Mouse (Mus musculus): ENCODE results near the gene Rreb1. TPM values are rescaled to one million over a fixed set of nuclear protein-coding genes. Genes with fewer than 3 reads are reported as not detected.
"Not testable (repeated sequence)": the region's sequence is repeated elsewhere in the genome, so short reads cannot be mapped to it uniquely, and the experiment has no call there.

Gene Rreb1
- polyA plus RNA-seq, 1 experiment from 2014 or later = 17.1 TPM

GRCm38 (mm10) chr13:37827996-37828579 lies 49.9 kb downstream of the Rreb1 start:
- Histone ChIP-seq H3K4me2 (peak overlapping the region; percentile 99), H3K9ac (peak overlapping the region; percentile 96), H3K4me1 (replicated peaks) (peaks cover 53% of the 10 kb centered on the region), H3K36me3 (no peaks in the 10 kb centered on the region), H3K27me3 (replicated peaks) (no peaks in the 10 kb centered on the region), H3K9me3 (replicated peaks) (no peaks in the 10 kb centered on the region), H3K4me3 (peak overlapping the region; percentile 99), H3K27ac (ENCODE audit: poor library complexity, severe bottlenecking) (peak overlapping the region; percentile 97)
- WGBS = 11% methylated on average over 13 of the region's 13 CpGs
- ATAC-seq (ENCODE audit: insufficient number of reproducible peaks, low FRiP score) = no peak

GRCm38 (mm10) chr13:37828928-37829327 lies 50.7 kb downstream of the Rreb1 start:
- Histone ChIP-seq H3K4me3 (no peak overlapping the region), H3K27ac (ENCODE audit: poor library complexity, severe bottlenecking) (no peak overlapping the region), H3K36me3 (no peaks in the 10 kb centered on the region), H3K4me1 (replicated peaks) (peaks cover 59% of the 10 kb centered on the region), H3K27me3 (replicated peaks) (no peaks in the 10 kb centered on the region), H3K4me2 (peak overlapping the region; percentile 33), H3K9me3 (replicated peaks) (no peaks in the 10 kb centered on the region), H3K9ac (no peak overlapping the region; the same call in 1 of the 2 replicates)
- no peak for ATAC-seq (ENCODE audit: insufficient number of reproducible peaks, low FRiP score)
- 35% methylated on average over 6 of the region's 6 CpGs for WGBS

GRCm38 (mm10) chr13:37830256-37830655 lies 52.1 kb downstream of the Rreb1 start:
- Histone ChIP-seq H3K27ac (ENCODE audit: poor library complexity, severe bottlenecking) (0 out of 2 replicates have a peak overlapping the region, but pooled peaks have one; percentile 22), H3K4me2 (peak overlapping the region; percentile 0; the same call in 1 of the 2 replicates)

GRCm38 (mm10) chr13:37830874-37831311 lies 52.7 kb downstream of the Rreb1 start:
- H3K9me3 ChIP-seq (replicated peaks) = no peaks in the 10 kb centered on the region
- H3K27me3 ChIP-seq (replicated peaks) = no peaks in the 10 kb centered on the region
- H3K4me1 ChIP-seq (replicated peaks) = peaks cover 49% of the 10 kb centered on the region
- ATAC-seq (ENCODE audit: insufficient number of reproducible peaks, low FRiP score) = no peak
- H3K4me2 ChIP-seq = peak overlapping the region; percentile 4; the same call in 1 of the 2 replicates
- no peaks in the 10 kb centered on the region for H3K36me3 ChIP-seq
- no peak overlapping the region for H3K4me3 ChIP-seq
- 35% methylated on average over 4 of the region's 4 CpGs for WGBS
- peak overlapping the region; percentile 58 for H3K9ac ChIP-seq
- 0 out of 2 replicates have a peak overlapping the region, but pooled peaks have one; percentile 18 for H3K27ac ChIP-seq (ENCODE audit: poor library complexity, severe bottlenecking)

More at GRCm38 (mm10) chr13:37830256-37830655, 52.1 kb downstream of the Rreb1 start:
- Histone ChIP-seq H3K27me3 (replicated peaks) (no peaks in the 10 kb centered on the region), H3K4me1 (replicated peaks) (peaks cover 53% of the 10 kb centered on the region), H3K36me3 (no peaks in the 10 kb centered on the region), H3K9me3 (replicated peaks) (no peaks in the 10 kb centered on the region), H3K9ac (no peak overlapping the region), H3K4me3 (no peak overlapping the region)
- no peak for ATAC-seq (ENCODE audit: insufficient number of reproducible peaks, low FRiP score)
- 66% methylated on average over 2 of the region's 2 CpGs for WGBS

GRCm38 (mm10) chr13:37832481-37832880 lies 54.3 kb downstream of the Rreb1 start:
- whole genome bisulfite sequencing = 51% methylated on average over 5 of the region's 5 CpGs
- Histone ChIP-seq H3K4me3 (no peak overlapping the region), H3K27ac (ENCODE audit: poor library complexity, severe bottlenecking) (no peak overlapping the region), H3K4me1 (replicated peaks) (peaks cover 54% of the 10 kb centered on the region), H3K9me3 (replicated peaks) (no peaks in the 10 kb centered on the region), H3K9ac (no peak overlapping the region), H3K4me2 (no peak overlapping the region), H3K27me3 (replicated peaks) (no peaks in the 10 kb centered on the region), H3K36me3 (no peaks in the 10 kb centered on the region)
- ATAC-seq (ENCODE audit: insufficient number of reproducible peaks, low FRiP score) = no peak

- WGBS = 80% methylated on average over 8 of the region's 8 CpGs
- no peak for ATAC-seq (ENCODE audit: insufficient number of reproducible peaks, low FRiP score)
- Histone ChIP-seq H3K27me3 (replicated peaks) (no peaks in the 10 kb centered on the region), H3K4me3 (no peak overlapping the region), H3K9me3 (replicated peaks) (no peaks in the 10 kb centered on the region), H3K4me1 (replicated peaks) (peaks cover 48% of the 10 kb centered on the region), H3K27ac (ENCODE audit: poor library complexity, severe bottlenecking) (no peak overlapping the region), H3K9ac (no peak overlapping the region), H3K4me2 (no peak overlapping the region), H3K36me3 (no peaks in the 10 kb centered on the region)
Measured at GRCm38 (mm10) chr13:37833500-37833899, 55.3 kb downstream of the Rreb1 start.

GRCm38 (mm10) chr13:37835296-37835695 lies 57.1 kb downstream of the Rreb1 start:
- no peak overlapping the region for H3K9ac ChIP-seq
- no peaks in the 10 kb centered on the region for H3K9me3 ChIP-seq (replicated peaks)
- 96% methylated on average over 1 of the region's 1 CpGs for WGBS
- 0 out of 2 replicates have a peak, but pooled peaks cover 6% of the 10 kb centered on the region for H3K36me3 ChIP-seq
- H3K27ac ChIP-seq (ENCODE audit: poor library complexity, severe bottlenecking) = no peak overlapping the region
- no peaks in the 10 kb centered on the region for H3K27me3 ChIP-seq (replicated peaks)
- no peak overlapping the region for H3K4me2 ChIP-seq
- peaks cover 44% of the 10 kb centered on the region for H3K4me1 ChIP-seq (replicated peaks)
- ATAC-seq (ENCODE audit: insufficient number of reproducible peaks, low FRiP score) = no peak
- no peak overlapping the region for H3K4me3 ChIP-seq

GRCm38 (mm10) chr13:37835811-37836210 lies 57.6 kb downstream of the Rreb1 start:
- not testable (repeated sequence) for H3K27me3 ChIP-seq (replicated peaks); H3K4me2 ChIP-seq; H3K9ac ChIP-seq; H3K27ac ChIP-seq (ENCODE audit: poor library complexity, severe bottlenecking); ATAC-seq (ENCODE audit: insufficient number of reproducible peaks, low FRiP score); H3K4me3 ChIP-seq; H3K36me3 ChIP-seq; H3K9me3 ChIP-seq (replicated peaks)
- 92% methylated on average over 9 of the region's 9 CpGs for WGBS
- H3K4me1 ChIP-seq (replicated peaks) = peaks cover 38% of the 10 kb centered on the region

- no peaks in the 10 kb centered on the region for H3K9me3 ChIP-seq (replicated peaks)
- no peak overlapping the region for H3K4me3 ChIP-seq
- H3K27me3 ChIP-seq (replicated peaks) = no peaks in the 10 kb centered on the region
- peaks cover 6% of the 10 kb centered on the region; the same call in 1 of the 2 replicates for H3K36me3 ChIP-seq
- H3K9ac ChIP-seq = no peak overlapping the region
- peaks cover 23% of the 10 kb centered on the region for H3K4me1 ChIP-seq (replicated peaks)
- 56% methylated on average over 3 of the region's 3 CpGs for WGBS
- ATAC-seq (ENCODE audit: insufficient number of reproducible peaks, low FRiP score) = no peak
- no peak overlapping the region for H3K27ac ChIP-seq (ENCODE audit: poor library complexity, severe bottlenecking)
- no peak overlapping the region for H3K4me2 ChIP-seq
Measured at GRCm38 (mm10) chr13:37837372-37837771, 59.2 kb downstream of the Rreb1 start.

GRCm38 (mm10) chr13:37838260-37839183 lies 60.3 kb downstream of the Rreb1 start:
- H3K36me3 ChIP-seq = peaks cover 6% of the 10 kb centered on the region; the same call in 1 of the 2 replicates
- no peak overlapping the region for H3K9ac ChIP-seq
- no peak overlapping the region for H3K4me2 ChIP-seq
- no peak overlapping the region for H3K27ac ChIP-seq (ENCODE audit: poor library complexity, severe bottlenecking)
- WGBS = 85% methylated on average over 18 of the region's 18 CpGs
- no peak for ATAC-seq (ENCODE audit: insufficient number of reproducible peaks, low FRiP score)
- no peaks in the 10 kb centered on the region for H3K27me3 ChIP-seq (replicated peaks)
- no peaks in the 10 kb centered on the region for H3K9me3 ChIP-seq (replicated peaks)
- H3K4me3 ChIP-seq = no peak overlapping the region
- H3K4me1 ChIP-seq (replicated peaks) = peaks cover 19% of the 10 kb centered on the region

GRCm38 (mm10) chr13:37843241-37843640 lies 65.0 kb downstream of the Rreb1 start:
- Histone ChIP-seq H3K9ac (no peak overlapping the region), H3K4me2 (no peak overlapping the region), H3K36me3 (peaks cover 6% of the 10 kb centered on the region; the same call in 1 of the 2 replicates), H3K27ac (ENCODE audit: poor library complexity, severe bottlenecking) (no peak overlapping the region), H3K4me3 (no peak overlapping the region), H3K4me1 (replicated peaks) (peaks cover 40% of the 10 kb centered on the region), H3K27me3 (replicated peaks) (no peaks in the 10 kb centered on the region), H3K9me3 (replicated peaks) (no peaks in the 10 kb centered on the region)
- WGBS = 77% methylated on average over 7 of the region's 7 CpGs
- no peak for ATAC-seq (ENCODE audit: insufficient number of reproducible peaks, low FRiP score)
